Mouse (Mus musculus) neural tube, embryonic 11.5 days (tissue): ENCODE measurements around the gene Atp6v0a4. TPM values are rescaled to one million over a fixed set of nuclear protein-coding genes. Genes with fewer than 3 reads are reported as not detected.

ENCODE experiments used
- ATAC-seq: fragments of 200-750 bp; cut with Nextera tagmentation; 2 replicates; pipeline ENCODE4 v1.8.0; 2017; ENCODE audit warnings: moderate number of reproducible peaks, mild to moderate bottlenecking, moderate TSS enrichment, moderate library complexity; ENCODE audit not compliant: insufficient read depth, low FRiP score, low TSS enrichment
- DNase-seq: peaks from one replicate; pipeline ENCODE4 v3.0.0-alpha.2; 2015; ENCODE audit warnings: low spot score
- H3K27ac ChIP-seq: fragments of 300-500 bp; sonication (generic); 2 replicates; pipeline ENCODE4 v1.5.1; 2014; ENCODE audit warnings: low read depth, mild to moderate bottlenecking, low read length
- H3K27me3 ChIP-seq: fragments of 300-500 bp; sonication (generic); 2 replicates; pipeline ENCODE4 v1.6.1; 2014; ENCODE audit warnings: mild to moderate bottlenecking, low read length, mixed read lengths; ENCODE audit not compliant: control insufficient read depth, insufficient read depth
- H3K36me3 ChIP-seq: fragments of 300-500 bp; sonication (generic); 2 replicates; pipeline ENCODE4 v1.6.1; 2014; ENCODE audit warnings: mild to moderate bottlenecking, low read length, moderate library complexity, mixed read lengths; ENCODE audit not compliant: control insufficient read depth, insufficient read depth
- H3K4me1 ChIP-seq: fragments of 300-500 bp; sonication (generic); 2 replicates; pipeline ENCODE4 v1.6.1; 2014; ENCODE audit warnings: low read length, mixed read lengths; ENCODE audit not compliant: control insufficient read depth, insufficient read depth
- H3K4me2 ChIP-seq: fragments of 300-500 bp; sonication (generic); 2 replicates; pipeline ENCODE4 v1.6.1; 2014; ENCODE audit warnings: low read depth, mild to moderate bottlenecking, moderate library complexity
- H3K4me3 ChIP-seq: fragments of 300-500 bp; sonication (generic); 2 replicates; pipeline ENCODE4 v1.5.1; 2014; ENCODE audit warnings: low read depth, low read length
- H3K9ac ChIP-seq: fragments of 300-500 bp; sonication (generic); 2 replicates; pipeline ENCODE4 v1.6.1; 2014; ENCODE audit warnings: mild to moderate bottlenecking, low read length
- H3K9me3 ChIP-seq: fragments of 300-500 bp; sonication (generic); 2 replicates; pipeline ENCODE4 v1.6.1; 2016; ENCODE audit warnings: low read length; ENCODE audit not compliant: control insufficient read depth
- WGBS: fragments of 180-500 bp; shearing (Covaris S2); extraction: QIAGEN DNeasy Blood & Tissue Kit; methylation state at CpG from one replicate; pipeline ENCODE4 v1.1.7; 2014; 5-methylcytosine and 5-hydroxymethylcytosine counted together
- polyA plus RNA-seq: library from polyadenylated mRNA; unstranded; fragments of >200 nt; fragmentation: Nextera tagmentation; extraction: Ambion mirVana; gene quantifications from 2 replicates; pipeline ENCODE4 v1.2.1, GENCODE M21; 2014

Atp6v0a4 gene
- polyA plus RNA-seq, 1 experiment from 2014 or later, result not detected

- H3K4me1 ChIP-seq, result no peaks in the 10 kb centered on the region
- H3K27me3 ChIP-seq, result no peaks in the 10 kb centered on the region
- no peak for DNase-seq
- no peaks in the 10 kb centered on the region for H3K36me3 ChIP-seq
- 70% methylated on average over 9 of the region's 9 CpGs for WGBS
- H3K4me2 ChIP-seq, result no peak overlapping the region
- no peak overlapping the region for H3K9ac ChIP-seq
- H3K9me3 ChIP-seq, result no peaks in the 10 kb centered on the region
- H3K27ac ChIP-seq, result no peak overlapping the region
- H3K4me3 ChIP-seq, result no peak overlapping the region
- no peak for ATAC-seq
Measured at GRCm38 (mm10) chr6:38120681-38121371, 3.6 kb downstream of the Atp6v0a4 start.

GRCm38 (mm10) chr6:38118341-38118740 is 6.0 kb downstream of the Atp6v0a4 start:
- H3K36me3 ChIP-seq, result no peaks in the 10 kb centered on the region
- DNase-seq, result no peak
- no peak overlapping the region for H3K27ac ChIP-seq
- H3K9me3 ChIP-seq, result no peaks in the 10 kb centered on the region
- no peak for ATAC-seq
- no peaks in the 10 kb centered on the region for H3K4me1 ChIP-seq
- 93% methylated on average over 6 of the region's 6 CpGs for WGBS
- no peak overlapping the region for H3K9ac ChIP-seq
- H3K4me2 ChIP-seq, result no peak overlapping the region
- H3K4me3 ChIP-seq, result no peak overlapping the region
- no peaks in the 10 kb centered on the region for H3K27me3 ChIP-seq

- Histone ChIP-seq H3K27ac (no peak overlapping the region), H3K4me2 (no peak overlapping the region), H3K9me3 (no peaks in the 10 kb centered on the region), H3K36me3 (no peaks in the 10 kb centered on the region), H3K27me3 (no peaks in the 10 kb centered on the region), H3K9ac (no peak overlapping the region), H3K4me1 (no peaks in the 10 kb centered on the region), H3K4me3 (no peak overlapping the region)
- no peak for ATAC-seq
- DNase-seq, result no peak
- WGBS, result 78% methylated on average over 4 of the region's 4 CpGs
Measured at GRCm38 (mm10) chr6:38116107-38116770, 8.1 kb downstream of the Atp6v0a4 start.

- H3K27me3 ChIP-seq, result no peaks in the 10 kb centered on the region
- ATAC-seq (no peak), DNase-seq (no peak)
- no peaks in the 10 kb centered on the region for H3K4me1 ChIP-seq
- H3K4me2 ChIP-seq, result no peak overlapping the region
- no peak overlapping the region for H3K9ac ChIP-seq
- H3K36me3 ChIP-seq, result no peaks in the 10 kb centered on the region
- 79% methylated on average over 9 of the region's 9 CpGs for WGBS
- H3K9me3 ChIP-seq, result no peaks in the 10 kb centered on the region
- H3K27ac ChIP-seq, result no peak overlapping the region
- no peak overlapping the region for H3K4me3 ChIP-seq
Measured at GRCm38 (mm10) chr6:38110859-38111258, 13.5 kb downstream of the Atp6v0a4 start.

GRCm38 (mm10) chr6:38109871-38110270 is 14.5 kb downstream of the Atp6v0a4 start:
- no peak for DNase-seq

GRCm38 (mm10) chr6:38109160-38109795 is 15.1 kb downstream of the Atp6v0a4 start, which contains the start of gene Tmem213:
Gene Tmem213 (plus strand): TSS chr6:38109255.
- Histone ChIP-seq H3K9ac (no peak within 1 kb of the TSS), H3K9me3 (no peaks in the 10 kb centered on the region), H3K4me1 (no peaks in the 10 kb centered on the region), H3K4me2 (no peak within 1 kb of the TSS), H3K27me3 (no peaks in the 10 kb centered on the region), H3K4me3 (no peak within 1 kb of the TSS), H3K36me3 (no peaks in the 10 kb centered on the region), H3K27ac (no peak within 1 kb of the TSS)
- DNase-seq, result no peak
- 20% methylated on average over 9 of the region's 9 CpGs for WGBS
- ATAC-seq, result no peak

More at GRCm38 (mm10) chr6:38109871-38110270, 14.5 kb downstream of the Atp6v0a4 start:
- no peak overlapping the region for H3K4me3 ChIP-seq
- H3K36me3 ChIP-seq, result no peaks in the 10 kb centered on the region
- 19% methylated on average over 9 of the region's 9 CpGs for WGBS
- ATAC-seq, result no peak
- no peak overlapping the region for H3K4me2 ChIP-seq
- no peaks in the 10 kb centered on the region for H3K9me3 ChIP-seq
- H3K27me3 ChIP-seq, result no peaks in the 10 kb centered on the region
- no peaks in the 10 kb centered on the region for H3K4me1 ChIP-seq
- no peak overlapping the region for H3K27ac ChIP-seq
- H3K9ac ChIP-seq, result no peak overlapping the region

GRCm38 (mm10) chr6:38108449-38108848 is 15.9 kb downstream of the Atp6v0a4 start:
- ATAC-seq (no peak), DNase-seq (no peak)
- Histone ChIP-seq H3K9ac (no peak overlapping the region), H3K4me2 (no peak overlapping the region), H3K27me3 (no peaks in the 10 kb centered on the region), H3K27ac (no peak overlapping the region), H3K4me3 (no peak overlapping the region), H3K4me1 (no peaks in the 10 kb centered on the region), H3K9me3 (no peaks in the 10 kb centered on the region), H3K36me3 (no peaks in the 10 kb centered on the region)
- 95% methylated on average over 5 of the region's 5 CpGs for WGBS

- no peak for DNase-seq
- Histone ChIP-seq H3K4me2 (no peak overlapping the region), H3K27ac (no peak overlapping the region), H3K9me3 (no peaks in the 10 kb centered on the region), H3K9ac (no peak overlapping the region), H3K4me1 (no peaks in the 10 kb centered on the region), H3K27me3 (no peaks in the 10 kb centered on the region), H3K4me3 (no peak overlapping the region), H3K36me3 (no peaks in the 10 kb centered on the region)
- WGBS, result 89% methylated on average over 9 of the region's 9 CpGs
- no peak for ATAC-seq
Measured at GRCm38 (mm10) chr6:38105924-38106323, 18.5 kb downstream of the Atp6v0a4 start.
